Mouse (Mus musculus) kidney, adult 18-20 months (tissue): ENCODE results near the gene Kalrn.
A peak's percentile ranks its signal among the peaks of the same experiment; 100 is the strongest.

ENCODE experiments used
- DNase-seq: peaks from one replicate; pipeline ENCODE4 v3.0.0; 2021

Kalrn gene

GRCm38 (mm10) chr16:33950386-33950785, 622.9 kb downstream of the Kalrn start:
- DNase-seq: no peak

- DNase-seq: no peak
These were observed 625.4 kb downstream of the Kalrn start for GRCm38 (mm10) chr16:33947664-33948571.

- peak; percentile 60 for DNase-seq
These were observed 627.3 kb downstream of the Kalrn start for GRCm38 (mm10) chr16:33946021-33946420.

- peak; percentile 31 for DNase-seq
These were observed 628.6 kb downstream of the Kalrn start for GRCm38 (mm10) chr16:33944772-33945171.

DNA sequence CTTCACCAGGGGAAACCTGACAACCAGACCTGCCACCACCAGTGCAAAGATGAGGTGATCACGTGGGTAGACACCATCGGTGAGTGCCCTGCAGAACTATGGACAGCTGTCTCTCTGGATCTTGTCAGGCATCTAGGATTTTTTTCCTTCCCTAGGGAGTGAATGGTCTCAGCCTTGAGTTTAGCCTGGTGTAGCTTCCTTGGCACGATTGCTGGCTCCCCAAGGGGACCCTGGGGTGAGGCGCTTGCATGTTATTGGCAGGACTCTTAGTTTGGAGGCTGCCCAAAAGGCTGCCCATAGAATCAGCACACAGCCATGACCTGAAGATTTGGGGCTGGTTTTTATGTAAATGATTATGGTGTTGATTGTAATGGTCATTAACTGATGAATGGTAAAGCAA, 629.2 kb downstream of the Kalrn start:
- no peak for DNase-seq

- DNase-seq: peak; percentile 2
These were observed 629.9 kb downstream of the Kalrn start for GRCm38 (mm10) chr16:33943388-33943787.

GRCm38 (mm10) chr16:33942341-33942740, 631.0 kb downstream of the Kalrn start:
- peak; percentile 75 for DNase-seq

- peak; percentile 55 for DNase-seq
These were observed 632.0 kb downstream of the Kalrn start for GRCm38 (mm10) chr16:33941271-33941781.

DNA sequence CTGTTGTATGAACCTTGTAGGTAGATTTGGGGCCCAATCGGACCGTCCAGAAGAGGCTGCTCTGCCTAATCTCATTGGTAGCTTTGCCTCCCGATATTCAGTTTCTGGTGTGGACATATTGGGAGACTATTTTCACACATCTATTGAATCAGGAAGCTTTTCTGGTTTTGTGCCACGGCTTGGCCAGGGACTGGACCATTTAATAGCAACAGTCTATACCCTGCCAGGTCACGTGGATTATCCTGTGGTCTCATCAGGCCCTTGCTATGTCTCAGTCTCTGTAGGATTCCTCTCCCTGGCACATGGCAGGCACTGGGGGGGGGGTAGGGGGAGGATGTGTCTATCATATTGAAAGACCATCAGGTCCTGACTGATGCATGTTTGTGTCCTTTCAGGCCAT, 633.2 kb downstream of the Kalrn start:
- no peak for DNase-seq

DNA sequence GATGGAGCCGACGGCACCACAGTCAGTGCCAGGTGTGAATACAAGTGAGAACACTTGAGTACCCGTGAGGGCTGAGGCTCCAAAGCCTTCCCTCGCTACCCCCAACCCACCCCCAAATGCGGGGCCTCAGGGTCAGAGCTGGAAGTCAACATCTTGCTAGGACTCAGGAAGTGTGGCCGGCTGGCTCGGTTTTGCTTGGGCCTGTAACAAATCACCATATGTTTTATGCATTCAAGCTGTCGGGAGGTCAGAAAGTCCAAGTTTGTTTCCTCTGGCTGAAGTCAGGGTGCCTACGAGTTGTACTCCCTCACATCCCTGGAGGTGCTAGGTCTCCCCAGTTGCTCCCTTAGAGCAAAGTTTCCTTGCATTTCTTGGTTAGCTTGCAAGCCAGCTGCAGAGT, 633.7 kb downstream of the Kalrn start:
- DNase-seq: peak; percentile 27

- no peak for DNase-seq
These were observed 634.2 kb downstream of the Kalrn start for GRCm38 (mm10) chr16:33939133-33939531.

- no peak for DNase-seq
These were observed 634.8 kb downstream of the Kalrn start for GRCm38 (mm10) chr16:33938311-33939132.

DNA sequence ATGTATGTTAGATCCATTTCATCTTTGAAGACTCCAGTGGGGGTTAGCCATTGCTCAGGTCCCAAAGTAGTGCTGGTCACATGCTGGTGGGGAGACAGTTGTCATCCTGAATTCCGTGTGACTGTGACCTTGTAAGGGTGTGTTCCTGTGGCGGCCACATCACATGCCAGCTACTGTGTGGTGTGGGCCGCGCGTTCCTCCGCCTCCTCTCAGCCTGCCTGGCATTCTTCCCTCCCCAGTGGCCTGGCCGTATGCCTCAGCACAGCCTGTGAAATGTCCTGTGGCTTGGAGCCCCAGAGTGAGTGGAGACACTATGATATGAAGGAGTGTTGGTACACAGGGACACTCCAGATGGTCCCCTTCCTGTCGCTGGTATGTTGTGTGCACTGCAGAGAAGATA, 635.8 kb downstream of the Kalrn start:
- DNase-seq: peak; percentile 71

GRCm38 (mm10) chr16:33936885-33937284, 636.4 kb downstream of the Kalrn start:
- DNase-seq: no peak

DNA sequence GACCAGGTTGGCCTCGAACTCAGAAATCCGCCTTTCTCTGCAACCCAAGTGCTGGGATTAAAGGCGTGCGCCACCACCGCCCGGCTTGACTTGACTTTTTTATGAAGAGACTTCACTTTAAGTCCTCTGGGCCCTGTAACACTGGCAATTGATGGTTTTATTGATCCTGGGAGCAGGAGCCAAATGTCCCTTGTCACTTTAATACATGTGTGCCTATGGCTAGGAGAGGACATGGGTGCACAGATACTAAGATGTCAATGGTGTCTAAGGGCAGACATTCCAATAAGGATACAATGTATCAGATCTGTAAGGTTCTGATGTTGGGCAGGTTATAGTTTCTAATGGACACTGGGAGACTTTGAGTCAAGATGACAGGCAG, 637.9 kb downstream of the Kalrn start:
- no peak for DNase-seq

DNA sequence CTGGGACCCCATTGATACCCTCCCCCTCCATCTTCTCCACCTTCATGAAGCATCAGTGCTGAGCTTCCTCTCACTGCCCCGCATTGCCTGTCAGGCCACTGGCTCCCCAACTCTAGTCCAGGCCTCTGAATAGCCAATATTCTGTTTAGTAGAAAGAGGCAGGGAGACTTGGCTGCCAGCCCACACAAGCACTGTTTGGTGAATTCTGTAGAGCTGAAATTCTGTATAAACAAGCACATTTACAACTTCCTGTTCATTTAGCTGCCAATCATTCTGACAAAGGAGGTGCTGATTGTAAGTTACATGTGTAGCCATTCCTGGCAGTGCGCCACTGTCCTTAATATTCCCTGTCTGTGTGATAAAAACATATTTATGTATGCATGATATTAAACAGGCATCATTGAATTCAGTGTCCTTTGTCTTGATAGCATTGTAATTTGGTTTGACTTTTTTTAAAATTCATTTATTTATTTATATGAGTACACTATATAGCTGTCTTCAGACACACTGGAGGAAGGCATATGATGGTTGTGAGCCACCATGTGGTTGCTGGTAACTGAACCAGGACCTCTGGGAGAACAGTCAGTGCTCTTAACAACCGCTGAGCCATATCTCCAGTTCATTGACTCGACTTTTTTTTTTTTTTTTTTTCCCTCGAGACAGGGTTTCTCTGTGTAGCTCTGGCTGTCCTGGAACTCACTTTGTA, 638.5 kb downstream of the Kalrn start:
- DNase-seq: peak; percentile 66

- no peak for DNase-seq
These were observed 639.9 kb downstream of the Kalrn start for GRCm38 (mm10) chr16:33933411-33933810.

DNA sequence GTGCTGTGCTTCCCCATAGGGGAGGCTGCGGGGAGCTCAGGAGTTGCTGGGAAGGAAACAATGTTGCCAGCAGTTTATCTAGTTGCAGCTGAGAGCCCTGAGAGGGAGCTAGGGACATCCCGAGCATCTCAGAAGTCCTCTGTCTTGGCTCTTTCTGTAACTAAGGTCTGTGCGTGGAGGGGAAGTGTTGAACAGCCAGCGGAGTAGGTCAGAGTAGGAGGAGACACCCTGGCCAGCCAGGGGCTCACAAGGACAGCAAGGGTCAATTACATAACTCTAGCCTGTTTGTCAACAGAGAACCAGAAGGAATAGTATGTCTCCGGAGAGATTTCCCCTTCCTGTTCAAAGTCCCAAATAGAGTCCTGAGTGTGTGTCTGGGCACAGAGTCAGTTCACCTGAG, 641.2 kb downstream of the Kalrn start:
- DNase-seq: peak; percentile 66

DNA sequence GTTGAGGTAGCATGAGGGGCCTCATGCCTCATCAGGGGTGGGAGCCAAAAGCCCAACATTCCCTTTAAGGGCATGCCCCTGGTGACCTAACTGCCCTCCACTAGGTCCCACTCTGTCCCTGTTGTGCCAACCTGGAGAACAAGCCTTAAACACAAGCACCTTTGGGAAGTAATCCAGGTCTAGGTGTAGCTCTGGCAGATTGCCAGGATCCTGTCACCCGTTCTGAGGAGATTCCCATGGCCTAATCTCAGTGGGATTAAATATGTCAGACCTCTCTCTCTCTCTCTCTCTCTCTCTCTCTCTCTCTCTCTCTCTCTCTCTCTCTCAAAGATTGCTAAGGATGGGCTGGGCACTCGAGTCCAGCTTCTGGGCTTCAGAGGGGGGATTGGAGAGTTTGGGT, 641.6 kb downstream of the Kalrn start:
- peak; percentile 44 for DNase-seq

DNA sequence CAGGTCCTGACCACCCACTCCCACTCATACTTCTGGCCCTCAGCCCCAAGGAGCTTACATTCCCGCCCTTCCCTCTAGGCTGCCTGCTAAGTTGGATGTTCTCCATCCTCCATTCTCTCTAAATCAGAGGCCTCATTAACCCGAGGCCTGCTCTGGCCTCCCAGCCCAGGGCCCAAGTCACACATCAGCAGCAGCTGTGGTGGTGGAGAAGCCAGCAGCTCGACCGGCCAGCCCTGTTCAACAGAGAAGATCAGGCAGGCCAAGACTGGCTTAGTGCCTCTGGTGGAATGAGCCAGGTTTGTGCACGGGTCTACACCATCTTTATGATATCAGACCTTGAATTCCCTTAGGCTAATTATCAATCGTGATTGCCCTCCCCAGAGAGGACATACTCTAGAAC, 642.5 kb downstream of the Kalrn start:
- no peak for DNase-seq

GRCm38 (mm10) chr16:33928788-33929462, 644.4 kb downstream of the Kalrn start:
- peak; percentile 39 for DNase-seq

- peak; percentile 54 for DNase-seq
These were observed 646.0 kb downstream of the Kalrn start for GRCm38 (mm10) chr16:33927263-33927824.
